Mouse (Mus musculus): ENCODE data around the gene Gpatch2.

DNA sequence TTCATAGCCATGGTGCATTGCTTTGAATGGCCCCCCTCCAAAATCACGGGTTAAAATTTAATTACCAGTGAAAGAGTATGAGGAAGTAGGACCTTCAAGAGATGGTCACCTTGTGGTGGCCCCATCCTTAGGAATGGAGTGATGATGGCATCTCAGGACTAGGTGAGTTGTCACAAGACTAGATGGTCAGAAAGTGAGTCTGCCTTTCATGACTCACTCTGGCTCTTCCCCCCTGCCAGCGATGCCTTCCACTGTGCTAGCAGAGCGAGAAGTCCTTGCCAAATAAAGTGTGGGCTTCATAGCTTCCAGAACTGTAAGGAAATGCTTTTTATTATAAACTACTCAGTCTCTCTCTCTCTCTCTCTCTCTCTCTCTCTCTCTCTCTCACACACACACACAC, 150.1 kb downstream of the Gpatch2 start:
- no peak for TF ChIP-seq CTCF (IDR thresholded peaks at IDR 0.05)
- no peak for TF ChIP-seq EP300 (IDR thresholded peaks at IDR 0.05)
